Mouse (Mus musculus): Measurements from ENCODE around the gene Gm7347.
"Not testable (repeated sequence)": the region's sequence is repeated elsewhere in the genome, so short reads cannot be mapped to it uniquely, and the experiment has no call there.

Gene Gm7347

DNA sequence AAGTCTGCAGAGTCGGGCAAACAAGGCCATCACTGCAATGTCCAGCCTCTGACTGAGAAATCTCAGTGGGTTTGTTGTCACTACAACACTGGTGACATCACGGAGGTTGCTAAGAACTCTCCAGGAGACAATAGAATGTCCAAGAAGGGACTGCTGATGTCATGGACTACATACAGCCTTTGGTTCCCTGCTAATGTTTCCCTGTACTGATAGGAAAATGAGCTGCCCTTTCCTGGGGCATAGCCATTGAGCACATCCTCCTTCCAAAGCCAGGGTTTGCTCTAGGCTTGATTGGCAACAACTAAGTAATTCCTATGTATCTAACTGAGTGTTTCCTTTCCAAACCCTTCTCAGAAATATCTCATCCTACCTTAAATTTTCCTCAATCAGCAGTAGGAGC is at the start of gene Gm7347:
Gene Gm7347 (minus strand): TSS at position 101 of the 400 bp plus-strand sequence.
- not testable (repeated sequence) for DNase-seq (ENCODE audit: extremely low read depth, low read depth)

DNA sequence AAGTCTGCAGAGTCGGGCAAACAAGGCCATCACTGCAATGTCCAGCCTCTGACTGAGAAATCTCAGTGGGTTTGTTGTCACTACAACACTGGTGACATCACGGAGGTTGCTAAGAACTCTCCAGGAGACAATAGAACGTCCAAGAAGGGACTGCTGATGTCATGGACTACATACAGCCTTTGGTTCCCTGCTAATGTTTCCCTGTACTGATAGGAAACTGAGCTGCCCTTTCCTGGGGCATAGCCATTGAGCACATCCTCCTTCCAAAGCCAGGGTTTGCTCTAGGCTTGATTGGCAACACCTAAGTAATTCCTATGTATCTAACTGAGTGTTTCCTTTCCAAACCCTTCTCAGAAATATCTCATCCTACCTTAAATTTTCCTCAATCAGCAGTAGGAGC is 46.9 kb upstream of the Gm7347 start, which contains the start of gene 5031410I06Rik:
Gene 5031410I06Rik (minus strand): TSS at position 101 of the 400 bp plus-strand sequence.
- not testable (repeated sequence) for DNase-seq (ENCODE audit: extremely low read depth, low read depth)

DNA sequence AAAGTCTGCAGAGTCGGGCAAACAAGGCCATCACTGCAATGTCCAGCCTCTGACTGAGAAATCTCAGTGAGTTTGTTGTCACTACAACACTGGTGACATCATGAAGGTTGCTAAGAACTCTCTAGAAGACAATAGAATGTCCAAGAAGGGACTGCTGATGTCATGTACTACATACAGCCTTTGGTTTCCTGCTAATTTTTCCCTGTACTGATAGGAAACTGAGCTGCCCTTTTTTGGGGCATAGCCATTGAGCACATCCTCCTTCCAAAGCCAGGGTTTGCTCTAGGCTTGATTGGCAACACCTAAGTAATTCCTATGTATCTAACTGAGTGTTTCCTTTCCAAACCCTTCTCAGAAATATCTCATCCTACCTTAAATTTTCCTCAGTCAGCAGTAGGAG is 30.8 kb upstream of the Gm7347 start, which contains the start of gene Gm10471:
Gene Gm10471 (minus strand): TSS at position 101 of the 400 bp plus-strand sequence.
- not testable (repeated sequence) for DNase-seq (ENCODE audit: extremely low read depth, low read depth)

DNA sequence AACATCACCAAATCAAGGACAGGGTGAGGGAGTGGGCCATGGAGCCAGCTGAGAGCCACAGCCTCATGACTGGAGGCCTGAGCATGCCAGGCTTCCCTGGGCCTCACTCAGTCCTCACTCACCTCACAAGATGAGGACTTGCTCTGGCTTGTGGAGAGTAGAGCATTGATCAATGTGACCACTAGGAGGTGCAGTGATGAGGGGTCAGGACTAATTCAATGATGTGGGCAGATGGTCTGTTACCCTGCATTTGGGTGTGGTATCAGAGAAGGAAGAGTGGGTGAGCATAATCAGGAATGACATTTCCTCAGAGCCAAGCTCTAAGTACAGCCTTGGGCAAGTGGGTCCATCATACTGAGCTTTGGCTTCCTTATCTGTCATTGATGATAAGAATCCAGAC is 20.6 kb upstream of the Gm7347 start:
- not testable (repeated sequence) for DNase-seq (ENCODE audit: extremely low read depth, low read depth)

DNA sequence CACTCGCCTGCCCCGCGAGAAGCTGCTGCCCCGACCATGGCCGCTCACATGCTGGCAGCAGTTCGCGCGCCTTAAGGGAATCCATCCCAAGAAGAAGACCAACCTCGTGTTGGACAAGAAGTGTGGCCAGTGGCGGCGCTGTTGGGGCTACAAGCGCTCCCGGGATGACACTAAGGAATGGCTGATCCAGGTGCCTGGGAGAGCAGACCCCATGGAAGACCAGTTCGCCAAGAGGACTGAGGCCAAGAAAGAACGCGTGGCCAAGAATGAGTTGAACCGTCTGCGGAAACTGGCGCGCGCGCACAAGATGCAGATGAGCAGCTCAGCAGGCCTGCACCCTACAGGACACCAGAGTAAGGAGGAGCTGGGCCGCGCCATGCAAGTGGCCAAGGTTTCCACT is 12.3 kb upstream of the Gm7347 start:
- no peak for DNase-seq (ENCODE audit: extremely low read depth, low read depth)

DNA sequence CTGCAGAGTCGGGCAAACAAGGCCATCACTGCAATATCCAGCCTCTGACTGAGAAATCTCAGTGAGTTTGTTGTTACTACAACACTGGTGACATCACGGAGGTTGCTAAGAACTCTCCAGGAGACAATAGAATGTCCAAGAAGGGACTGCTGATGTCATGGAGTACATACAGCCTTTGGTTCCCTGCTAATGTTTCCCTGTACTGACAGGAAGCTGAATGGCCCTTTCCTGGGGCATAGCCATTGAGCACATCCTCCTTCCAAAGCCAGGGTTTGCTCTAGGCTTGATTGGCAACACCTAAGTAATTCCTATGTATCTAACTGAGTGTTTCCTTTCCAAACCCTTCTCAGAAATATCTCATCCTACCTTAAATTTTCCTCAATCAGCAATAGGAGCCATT is 18.9 kb downstream of the Gm7347 start, which contains the start of gene Speer4a:
Gene Speer4a (minus strand): TSS at position 101 of the 400 bp plus-strand sequence.
- not testable (repeated sequence) for DNase-seq (ENCODE audit: extremely low read depth, low read depth)

DNA sequence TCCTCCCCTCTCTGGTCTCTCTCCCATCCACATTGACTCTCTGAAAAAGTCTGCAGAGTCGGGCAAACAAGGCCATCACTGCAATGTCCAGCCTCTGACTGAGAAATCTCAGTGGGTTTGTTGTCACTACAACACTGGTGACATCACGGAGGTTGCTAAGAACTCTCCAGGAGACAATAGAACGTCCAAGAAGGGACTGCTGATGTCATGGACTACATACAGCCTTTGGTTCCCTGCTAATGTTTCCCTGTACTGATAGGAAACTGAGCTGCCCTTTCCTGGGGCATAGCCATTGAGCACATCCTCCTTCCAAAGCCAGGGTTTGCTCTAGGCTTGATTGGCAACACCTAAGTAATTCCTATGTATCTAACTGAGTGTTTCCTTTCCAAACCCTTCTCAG is 35.6 kb downstream of the Gm7347 start, which contains the start of gene Gm5862:
Gene Gm5862 (minus strand): TSS at position 101 of the 400 bp plus-strand sequence.
- not testable (repeated sequence) for DNase-seq (ENCODE audit: extremely low read depth, low read depth)

DNA sequence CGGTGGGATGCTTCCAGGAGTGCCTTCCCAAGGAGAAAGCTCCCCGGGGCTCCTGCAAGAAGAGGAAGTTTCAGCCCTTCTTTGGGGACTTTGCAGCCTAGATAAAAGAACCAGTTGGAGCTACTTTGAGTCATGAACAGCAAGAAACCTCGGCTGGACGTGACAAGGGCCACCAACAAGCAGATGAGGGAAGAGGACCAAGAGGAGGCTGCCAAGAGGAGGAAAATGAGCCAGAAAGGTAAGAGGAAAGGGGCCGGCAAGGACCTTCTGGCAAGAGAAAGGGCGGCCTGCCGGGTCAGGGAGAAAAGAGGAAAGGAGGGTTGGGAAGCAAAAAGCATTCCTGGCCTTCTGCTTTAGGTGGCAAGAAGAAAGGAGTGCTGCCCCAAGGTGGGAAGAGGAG is 50.7 kb downstream of the Gm7347 start:
- not testable (repeated sequence) for DNase-seq (ENCODE audit: extremely low read depth, low read depth)

DNA sequence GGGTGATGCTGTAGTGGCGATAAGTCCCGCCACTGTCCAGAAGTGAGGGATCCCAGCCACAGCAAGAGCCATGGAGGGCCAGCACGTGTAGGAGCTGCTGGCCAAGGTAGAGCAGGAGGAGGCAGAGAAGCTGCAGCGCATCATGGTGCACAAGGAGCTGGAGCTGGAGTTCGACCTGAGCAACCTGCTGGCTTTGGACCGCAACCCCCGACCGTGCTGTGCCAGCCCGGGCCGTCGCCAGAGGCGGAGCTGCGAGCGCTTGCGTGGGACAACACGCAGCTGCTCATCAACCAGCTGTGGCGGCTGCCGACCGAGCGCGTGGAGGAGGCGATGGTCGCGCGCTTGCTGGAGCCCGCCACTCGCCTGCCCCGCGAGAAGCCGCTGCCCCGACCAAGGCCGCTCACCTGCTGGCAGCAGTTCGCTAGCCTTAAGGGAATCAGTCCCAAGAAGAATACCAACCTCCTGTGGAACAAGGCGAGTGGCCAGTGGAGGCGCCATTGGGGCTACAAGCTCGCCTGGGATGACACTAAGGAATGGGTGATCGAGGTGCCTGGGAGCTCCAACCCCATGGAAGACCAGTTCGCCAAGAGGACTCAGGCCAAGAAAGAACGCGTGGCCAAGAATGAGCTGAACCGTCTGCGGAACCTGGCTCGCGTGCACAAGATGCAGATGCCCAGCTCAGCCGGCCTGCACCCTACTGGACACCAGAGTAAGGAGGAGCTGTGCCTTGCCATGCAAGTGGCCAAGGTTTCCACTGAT is 51.3 kb downstream of the Gm7347 start:
- not testable (repeated sequence) for DNase-seq (ENCODE audit: extremely low read depth, low read depth)

DNA sequence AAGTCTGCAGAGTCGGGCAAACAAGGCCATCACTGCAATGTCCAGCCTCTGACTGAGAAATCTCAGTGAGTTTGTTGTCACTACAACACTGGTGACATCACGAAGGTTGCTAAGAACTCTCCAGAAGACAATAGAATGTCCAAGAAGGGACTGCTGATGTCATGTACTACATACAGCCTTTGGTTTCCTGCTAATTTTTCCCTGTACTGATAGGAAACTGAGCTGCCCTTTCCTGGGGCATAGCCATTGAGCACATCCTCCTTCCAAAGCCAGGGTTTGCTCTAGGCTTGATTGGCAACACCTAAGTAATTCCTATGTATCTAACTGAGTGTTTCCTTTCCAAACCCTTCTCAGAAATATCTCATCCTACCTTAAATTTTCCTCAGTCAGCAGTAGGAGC is 53.7 kb downstream of the Gm7347 start, which contains the start of gene Gm1979:
Gene Gm1979 (minus strand): TSS at position 101 of the 400 bp plus-strand sequence.
- not testable (repeated sequence) for DNase-seq (ENCODE audit: extremely low read depth, low read depth)
